Mouse (Mus musculus): ENCODE measurements around the gene Hcn4.

- TF ChIP-seq POLR2A (IDR thresholded peaks at IDR 0.05; ENCODE audit: extremely low read depth, insufficient read depth, low read length) (no peak), CTCF (IDR thresholded peaks at IDR 0.05; ENCODE audit: low read depth, low read length) (no peak)
Observed at GRCm38 (mm10) chr9:58823139-58823917, at the start of gene Hcn4.
